Mouse (Mus musculus) left cerebral cortex, adult 2 months (tissue): ENCODE results near the gene Plcb1. TPM values are rescaled to one million over a fixed set of nuclear protein-coding genes. Genes with fewer than 3 reads are reported as not detected.
"Not testable (repeated sequence)": the region's sequence is repeated elsewhere in the genome, so short reads cannot be mapped to it uniquely, and the experiment has no call there.

Experiments
- DNase-seq, 2 experiments: peaks; one replicate each; pipeline ENCODE4 v3.0.0; 2021 to 2022; ENCODE audit warnings: low spot score in 2 of 2, mixed read lengths in 1 of 2; ENCODE audit errors: extremely low spot score in 1 of 2
- H3K27ac ChIP-seq: fragments of 200-600 bp; 2 replicates; pipeline ENCODE4 v1.8.1; 2022
- H3K4me3 ChIP-seq: fragments of 200-600 bp; 2 replicates; pipeline ENCODE4 v1.8.1; 2022
- CTCF ChIP-seq: fragments of 200-600 bp; IDR thresholded peaks from 2 replicates; pipeline ENCODE4 v1.8.1; 2022; ENCODE audit warnings: antibody characterized with exemption, mild to moderate bottlenecking, moderate library complexity
- intact Hi-C: fragments of 180-260 bp; cut with DNase I; formaldehyde crosslinking; loops from one replicate; pipeline ENCODE4 v1.15.1; 2025
- total RNA-seq, 2 experiments: library from RNA; stranded (reverse); gene quantifications; 2 replicates each; pipeline ENCODE4 v1.2.3; 2021

Gene Plcb1
- total RNA-seq, 2 experiments from 2014 or later = 183 to 185 TPM

GRCm38 (mm10) chr2:135318136-135318535, 532.3 kb downstream of the Plcb1 start:
- TF ChIP-seq CTCF = no peak
- intact Hi-C loops = no loop called here

GRCm38 (mm10) chr2:135323276-135323954, 537.5 kb downstream of the Plcb1 start:
- no peak for TF ChIP-seq CTCF
- intact Hi-C loops = no loop called here
- no peak for DNase-seq
- Histone ChIP-seq H3K27ac (no peak overlapping the region), H3K4me3 (no peak overlapping the region)

More at GRCm38 (mm10) chr2:135318136-135318535, 532.3 kb downstream of the Plcb1 start:
- no peak for DNase-seq
- Histone ChIP-seq H3K4me3 (no peak overlapping the region), H3K27ac (no peak overlapping the region)

- H3K4me3 ChIP-seq = no peak overlapping the region
- intact Hi-C loops = loop anchor here (2.0 kb wide), 1 partner anchor 537 kb away; the partner anchor contains the start of gene Plcb1
- peak; percentile 79 for TF ChIP-seq CTCF
- no peak overlapping the region for H3K27ac ChIP-seq
- DNase-seq = peak; percentile 68 to 82
These were observed 538.1 kb downstream of the Plcb1 start for GRCm38 (mm10) chr2:135323955-135324302.

- intact Hi-C loops = no loop called here
- no peak overlapping the region for H3K27ac ChIP-seq
- no peak for DNase-seq
- peak; percentile 87 for TF ChIP-seq CTCF
- no peak overlapping the region for H3K4me3 ChIP-seq
These were observed 542.9 kb downstream of the Plcb1 start for GRCm38 (mm10) chr2:135328756-135329155.

GRCm38 (mm10) chr2:135329782-135330545, 544.1 kb downstream of the Plcb1 start:
- H3K27ac ChIP-seq = no peak overlapping the region
- peak; percentile 33 to 46 for DNase-seq
- peak; percentile 86 for TF ChIP-seq CTCF
- intact Hi-C loops = loop anchor here (1.0 kb wide), 2 partner anchors 649 to 781 kb away; no protein-coding TSS in a partner anchor
- peak overlapping the region; percentile 24; the same call in 1 of the 2 replicates for H3K4me3 ChIP-seq

- no peak for TF ChIP-seq CTCF
- Histone ChIP-seq H3K4me3 (no peak overlapping the region), H3K27ac (no peak overlapping the region)
- no peak for DNase-seq
- intact Hi-C loops = no loop called here
These were observed 546.0 kb downstream of the Plcb1 start for GRCm38 (mm10) chr2:135331868-135332267.

- Histone ChIP-seq H3K27ac (no peak overlapping the region), H3K4me3 (no peak overlapping the region)
- peak; percentile 76 for TF ChIP-seq CTCF
- intact Hi-C loops = no loop called here
- no peak for DNase-seq
These were observed 570.4 kb downstream of the Plcb1 start for GRCm38 (mm10) chr2:135356311-135356710.

- H3K4me3 ChIP-seq = no peak overlapping the region
- TF ChIP-seq CTCF = peak; percentile 78
- no peak overlapping the region for H3K27ac ChIP-seq
- no peak for DNase-seq
- intact Hi-C loops = loop anchor here (5.0 kb wide), 1 partner anchor 566 kb away; no protein-coding TSS in a partner anchor
These were observed 575.9 kb downstream of the Plcb1 start for GRCm38 (mm10) chr2:135361798-135362197.

GRCm38 (mm10) chr2:135362948-135363347, 577.1 kb downstream of the Plcb1 start:
- DNase-seq = no peak
- intact Hi-C loops = loop anchor here (5.0 kb wide), 1 partner anchor 564 kb away; no protein-coding TSS in a partner anchor
- Histone ChIP-seq H3K4me3 (no peak overlapping the region), H3K27ac (no peak overlapping the region)
- no peak for TF ChIP-seq CTCF

- DNase-seq = no peak
- intact Hi-C loops = no loop called here
- Histone ChIP-seq H3K4me3 (no peak overlapping the region), H3K27ac (no peak overlapping the region)
- no peak for TF ChIP-seq CTCF
These were observed 584.5 kb downstream of the Plcb1 start for GRCm38 (mm10) chr2:135370259-135370835.

- intact Hi-C loops, H3K4me3 ChIP-seq, DNase-seq, H3K27ac ChIP-seq: not testable (repeated sequence)
These were observed 594.9 kb downstream of the Plcb1 start for GRCm38 (mm10) chr2:135380796-135381195.

GRCm38 (mm10) chr2:135381396-135381795, 595.5 kb downstream of the Plcb1 start:
- H3K27ac ChIP-seq = no peak overlapping the region
- H3K4me3 ChIP-seq = no peak overlapping the region
- no peak for TF ChIP-seq CTCF
- intact Hi-C loops = no loop called here
- no peak for DNase-seq
